Mouse (Mus musculus) limb, embryonic 14.5 days (tissue): Measurements from ENCODE around the gene Ube2s. TPM values are rescaled to one million over a fixed set of nuclear protein-coding genes. Genes with fewer than 3 reads are reported as not detected.
"Not testable (repeated sequence)": the region's sequence is repeated elsewhere in the genome, so short reads cannot be mapped to it uniquely, and the experiment has no call there.

Source experiments
- ATAC-seq: fragments of 200-750 bp; cut with Nextera tagmentation; 2 replicates; pipeline ENCODE4 v1.8.0; 2017; ENCODE audit warnings: low read depth, moderate number of reproducible peaks, moderate TSS enrichment; ENCODE audit not compliant: low FRiP score
- DNase-seq: peaks from one replicate; pipeline ENCODE4 v3.0.0-alpha.2; 2015; ENCODE audit warnings: low spot score
- H3K27ac ChIP-seq: fragments of 300-500 bp; sonication (generic); replicated peaks from 2 replicates; pipeline ENCODE4 v1.5.1; 2014; ENCODE audit warnings: low read depth, mild to moderate bottlenecking, low read length, moderate library complexity, mixed read lengths
- H3K27me3 ChIP-seq: fragments of 300-500 bp; sonication (generic); 2 replicates; pipeline ENCODE4 v1.6.1; 2014; ENCODE audit warnings: low read length, mixed read lengths; ENCODE audit not compliant: control insufficient read depth, insufficient read depth
- H3K36me3 ChIP-seq: fragments of 300-500 bp; sonication (generic); 2 replicates; pipeline ENCODE4 v1.6.1; 2014; ENCODE audit warnings: mild to moderate bottlenecking, low read length, moderate library complexity, mixed read lengths; ENCODE audit not compliant: control insufficient read depth, insufficient read depth
- H3K4me1 ChIP-seq: fragments of 300-500 bp; sonication (generic); 2 replicates; pipeline ENCODE4 v1.6.1; 2014; ENCODE audit warnings: antibody characterized with exemption, low read length, mixed read lengths; ENCODE audit not compliant: control insufficient read depth, insufficient read depth
- H3K4me2 ChIP-seq: fragments of 300-500 bp; sonication (generic); replicated peaks from 2 replicates; pipeline ENCODE4 v1.6.1; 2014; ENCODE audit warnings: low read depth, mild to moderate bottlenecking, low read length, moderate library complexity; ENCODE audit not compliant: severe bottlenecking
- H3K4me3 ChIP-seq: fragments of 300-500 bp; sonication (generic); replicated peaks from 2 replicates; pipeline ENCODE4 v1.5.1; 2014; ENCODE audit warnings: low read length
- H3K9ac ChIP-seq: fragments of 300-500 bp; sonication (generic); 2 replicates; pipeline ENCODE4 v1.6.1; 2014; ENCODE audit warnings: mild to moderate bottlenecking, low read depth, low read length, moderate library complexity; ENCODE audit not compliant: severe bottlenecking
- H3K9me3 ChIP-seq: fragments of 300-500 bp; sonication (generic); 2 replicates; pipeline ENCODE4 v1.6.1; 2016; ENCODE audit warnings: low read length; ENCODE audit not compliant: control insufficient read depth
- POLR2A ChIP-seq: fragments of 200-500 bp; IDR thresholded peaks from 2 replicates; pipeline ENCODE4 v1.8.0; 2012; ENCODE audit warnings: inconsistent platforms, mild to moderate bottlenecking, moderate library complexity, borderline replicate concordance; ENCODE audit not compliant: insufficient read depth, insufficient read length; ENCODE audit errors: extremely low read depth
- WGBS: fragments of 180-500 bp; shearing (Covaris S2); extraction: QIAGEN DNeasy Blood & Tissue Kit; methylation state at CpG from one replicate; pipeline ENCODE4 v1.1.7; 2014; 5-methylcytosine and 5-hydroxymethylcytosine counted together
- polyA plus RNA-seq, 2 experiments: library from polyadenylated mRNA; depleted of rRNA in 1 of 2; stranded (reverse) in 1 of 2; unstranded in 1 of 2; fragments of >200 nt; fragmentation: Nextera tagmentation in 1 of 2; extraction: Ambion mirVana in 1 of 2; gene quantifications; 2 replicates each; pipeline versions ENCODE4 v1.2.1 to v1.2.3; 2012 to 2014

The Ube2s gene
- polyA plus RNA-seq, 2 experiments = 366 to 515 TPM

DNA sequence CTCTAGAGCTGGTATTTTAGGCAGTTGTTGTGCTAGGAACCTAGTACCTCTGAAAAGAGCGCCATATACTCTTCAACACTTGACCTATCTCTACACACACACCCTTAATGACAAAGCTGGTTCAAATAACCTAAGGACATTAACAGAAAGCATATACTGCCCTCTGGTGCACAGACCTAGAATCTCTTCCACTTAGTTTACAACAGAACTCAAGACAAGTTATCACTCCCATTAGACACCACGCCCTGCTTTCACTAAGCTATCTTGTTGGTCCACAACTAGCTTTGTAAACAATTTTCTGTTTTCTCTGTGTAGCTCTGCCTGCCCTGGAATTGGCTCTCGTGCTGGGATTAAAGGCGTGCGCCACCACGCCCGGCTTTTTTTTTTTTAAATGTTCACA is 5.7 kb downstream of the Ube2s start:
- ATAC-seq = no peak
- Histone ChIP-seq H3K36me3 (peaks cover 52% of the 10 kb centered on the region), H3K9me3 (no peaks in the 10 kb centered on the region), H3K27me3 (no peaks in the 10 kb centered on the region), H3K9ac (no peak overlapping the region), H3K27ac (no peak overlapping the region), H3K4me1 (peaks cover 16% of the 10 kb centered on the region), H3K4me3 (no peak overlapping the region), H3K4me2 (no peak overlapping the region)
- peak; percentile 56 for DNase-seq
- 95% methylated on average over 7 of the region's 7 CpGs for WGBS
- no peak for TF ChIP-seq POLR2A

DNA sequence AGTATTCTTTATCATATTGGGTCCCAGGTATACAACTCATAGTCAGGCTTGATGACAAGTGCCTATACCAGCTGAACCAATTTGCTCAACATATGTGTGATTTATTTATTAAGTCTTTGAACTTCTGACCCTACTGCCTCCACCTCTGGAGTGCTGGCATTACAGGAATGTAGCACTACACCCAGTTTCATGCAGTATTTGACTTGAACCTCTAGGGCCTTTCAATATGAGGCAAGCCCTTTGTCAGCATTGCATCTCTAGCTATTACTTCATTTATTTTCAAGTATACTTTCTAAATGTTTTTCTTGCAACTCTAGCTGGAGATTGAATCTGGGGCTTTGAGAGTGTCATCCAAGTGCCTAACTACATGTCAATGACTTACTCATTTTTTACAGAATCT is 10.1 kb downstream of the Ube2s start:
- no peak overlapping the region for H3K9ac ChIP-seq
- DNase-seq = no peak
- H3K27me3 ChIP-seq = no peaks in the 10 kb centered on the region
- peaks cover 26% of the 10 kb centered on the region for H3K36me3 ChIP-seq
- no peak for ATAC-seq
- H3K4me1 ChIP-seq = no peaks in the 10 kb centered on the region
- H3K4me2 ChIP-seq = no peak overlapping the region
- no peak overlapping the region for H3K4me3 ChIP-seq
- TF ChIP-seq POLR2A = no peak
- no peaks in the 10 kb centered on the region for H3K9me3 ChIP-seq
- no peak overlapping the region for H3K27ac ChIP-seq

DNA sequence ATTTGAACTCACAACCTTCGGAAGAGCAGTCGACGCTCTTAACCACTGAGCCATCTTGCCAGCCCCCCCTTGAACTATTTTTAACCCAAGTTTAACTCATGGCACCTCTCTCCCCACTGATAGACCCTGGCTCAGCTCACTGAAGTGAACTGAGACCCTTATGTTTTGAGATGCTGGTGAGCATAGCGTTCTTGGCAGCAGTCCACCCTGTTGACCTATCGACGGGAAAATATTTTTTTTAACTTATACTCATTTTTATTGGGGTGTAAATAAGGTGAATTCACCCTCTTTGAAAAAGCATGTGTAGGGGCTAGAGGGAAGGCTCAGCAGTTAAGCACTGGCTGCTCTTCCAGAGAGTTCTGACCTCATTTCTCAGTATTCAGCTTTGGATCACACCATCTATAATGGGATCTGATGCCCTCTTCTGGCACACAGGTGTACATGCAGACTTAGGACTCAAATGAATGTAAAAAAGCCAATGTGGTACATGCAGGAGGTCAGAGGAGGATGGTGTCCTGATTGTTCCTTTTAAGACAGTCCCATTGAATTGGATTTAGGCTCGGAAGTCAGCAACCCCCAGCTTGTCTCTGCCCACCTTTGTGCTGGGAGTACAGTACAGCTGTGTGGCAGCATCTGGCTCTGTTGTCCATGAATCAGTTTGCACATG is 16.5 kb downstream of the Ube2s start:
- Histone ChIP-seq H3K36me3 (peaks cover 43% of the 10 kb centered on the region), H3K4me2 (no peak overlapping the region), H3K4me3 (no peak overlapping the region), H3K4me1 (peaks cover 9% of the 10 kb centered on the region; the same call in 1 of the 2 replicates), H3K27me3 (no peaks in the 10 kb centered on the region), H3K9me3 (no peaks in the 10 kb centered on the region), H3K27ac (no peak overlapping the region), H3K9ac (no peak overlapping the region)
- ATAC-seq (0 out of 2 replicates have a peak, but pooled peaks have one; percentile 3), DNase-seq (peak; percentile 32)
- no peak for TF ChIP-seq POLR2A
- 68% methylated on average over 7 of the region's 7 CpGs for WGBS

DNA sequence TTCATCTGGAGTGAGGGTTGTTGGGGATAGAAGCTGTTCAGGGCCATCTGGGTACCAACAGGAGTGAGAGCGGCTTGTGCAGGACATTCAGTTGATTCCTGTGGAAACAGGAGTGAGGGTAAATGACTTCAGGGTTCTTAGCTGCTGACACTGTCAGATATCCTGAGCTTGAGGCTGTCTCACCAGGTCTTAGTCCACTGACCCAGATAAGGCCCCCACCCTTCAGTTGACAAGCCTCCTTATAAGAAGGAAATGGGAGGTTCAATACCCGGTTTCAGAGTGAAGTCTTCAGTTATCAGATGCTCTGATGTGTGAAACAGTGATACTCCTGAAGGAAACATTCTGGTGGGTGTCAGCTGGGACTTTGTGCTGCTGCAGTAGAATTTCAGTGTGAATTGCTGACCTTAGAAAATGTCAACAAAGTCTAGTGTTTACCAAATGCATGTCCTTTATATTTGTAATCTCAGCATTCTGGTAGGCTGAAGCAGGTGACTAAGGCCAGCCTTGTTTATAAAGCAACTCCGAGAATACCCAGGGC is 17.7 kb downstream of the Ube2s start:
- DNase-seq = no peak
- 87% methylated on average over 3 of the region's 3 CpGs for WGBS
- H3K9me3 ChIP-seq = no peaks in the 10 kb centered on the region
- H3K27me3 ChIP-seq = no peaks in the 10 kb centered on the region
- H3K4me2 ChIP-seq = no peak overlapping the region
- H3K4me1 ChIP-seq = peaks cover 9% of the 10 kb centered on the region; the same call in 1 of the 2 replicates
- no peak for ATAC-seq
- no peak overlapping the region for H3K9ac ChIP-seq
- H3K36me3 ChIP-seq = peaks cover 43% of the 10 kb centered on the region
- H3K4me3 ChIP-seq = no peak overlapping the region
- H3K27ac ChIP-seq = no peak overlapping the region
- no peak for TF ChIP-seq POLR2A

DNA sequence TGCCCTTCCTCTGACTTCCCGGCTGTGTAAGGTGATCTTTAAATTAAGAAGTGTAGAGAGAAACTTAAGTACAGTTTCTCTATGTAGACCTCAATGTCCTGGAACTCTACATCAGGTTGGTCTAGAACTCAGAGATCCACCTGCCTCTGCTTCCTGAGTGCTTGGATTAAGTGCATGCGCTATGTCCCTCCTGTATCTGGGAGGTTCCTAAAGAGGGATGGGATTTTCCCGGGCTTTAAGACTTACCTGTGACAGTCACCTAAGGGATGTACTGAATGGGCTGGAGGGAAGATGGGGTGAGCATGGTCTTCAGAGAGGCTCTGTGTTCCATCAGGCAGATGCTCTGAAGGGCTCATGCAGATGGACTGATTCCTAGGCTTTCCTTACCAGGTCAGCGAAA is 18.7 kb downstream of the Ube2s start:
- H3K27me3 ChIP-seq = no peaks in the 10 kb centered on the region
- no peaks in the 10 kb centered on the region for H3K9me3 ChIP-seq
- H3K4me2 ChIP-seq = peak overlapping the region; percentile 83
- peak overlapping the region; percentile 91 for H3K4me3 ChIP-seq
- TF ChIP-seq POLR2A = no peak
- peak overlapping the region; percentile 92; the same call in 1 of the 2 replicates for H3K27ac ChIP-seq
- H3K9ac ChIP-seq = peak overlapping the region; percentile 97
- peaks cover 43% of the 10 kb centered on the region for H3K36me3 ChIP-seq
- ATAC-seq (no peak), DNase-seq (no peak)
- 44% methylated on average over 4 of the region's 4 CpGs for WGBS
- H3K4me1 ChIP-seq = peaks cover 9% of the 10 kb centered on the region; the same call in 1 of the 2 replicates

DNA sequence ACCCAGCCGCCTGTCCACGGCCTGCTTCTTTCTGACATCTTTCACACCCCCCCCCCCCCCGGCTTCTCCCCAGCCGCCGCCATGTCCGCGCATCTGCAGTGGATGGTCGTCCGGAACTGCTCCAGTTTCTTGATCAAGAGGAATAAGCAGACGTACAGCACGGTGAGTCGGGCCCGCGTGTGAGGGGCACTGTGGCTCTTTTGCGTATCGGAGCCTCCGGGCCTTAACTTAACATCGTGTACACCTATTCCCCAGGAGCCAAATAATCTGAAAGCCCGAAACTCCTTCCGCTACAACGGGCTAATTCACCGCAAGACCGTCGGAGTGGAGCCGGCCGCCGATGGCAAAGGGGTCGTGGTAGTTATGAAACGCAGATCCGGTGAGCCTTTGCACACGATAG is 19.1 kb downstream of the Ube2s start:
- peaks cover 13% of the 10 kb centered on the region for H3K4me1 ChIP-seq
- H3K27me3 ChIP-seq, H3K9me3 ChIP-seq, DNase-seq, ATAC-seq: not testable (repeated sequence)
- H3K36me3 ChIP-seq = peaks cover 43% of the 10 kb centered on the region
- WGBS = under 1% methylated on average over 31 of the region's 31 CpGs
- H3K4me2 ChIP-seq = peak overlapping the region; percentile 83
- H3K9ac ChIP-seq = peak overlapping the region; percentile 97
- peak overlapping the region; percentile 91 for H3K4me3 ChIP-seq
- peak overlapping the region; percentile 92 for H3K27ac ChIP-seq
